Mouse (Mus musculus): ENCODE measurements around the gene Smad3. TPM values are rescaled to one million over a fixed set of nuclear protein-coding genes. Genes with fewer than 3 reads are reported as not detected.
A peak's percentile ranks its signal among the peaks of the same experiment; 100 is the strongest.

Smad3 gene
- total and polyA plus RNA-seq, 3 experiments, result 7.5 to 10.2 TPM; not detected in 1

DNA sequence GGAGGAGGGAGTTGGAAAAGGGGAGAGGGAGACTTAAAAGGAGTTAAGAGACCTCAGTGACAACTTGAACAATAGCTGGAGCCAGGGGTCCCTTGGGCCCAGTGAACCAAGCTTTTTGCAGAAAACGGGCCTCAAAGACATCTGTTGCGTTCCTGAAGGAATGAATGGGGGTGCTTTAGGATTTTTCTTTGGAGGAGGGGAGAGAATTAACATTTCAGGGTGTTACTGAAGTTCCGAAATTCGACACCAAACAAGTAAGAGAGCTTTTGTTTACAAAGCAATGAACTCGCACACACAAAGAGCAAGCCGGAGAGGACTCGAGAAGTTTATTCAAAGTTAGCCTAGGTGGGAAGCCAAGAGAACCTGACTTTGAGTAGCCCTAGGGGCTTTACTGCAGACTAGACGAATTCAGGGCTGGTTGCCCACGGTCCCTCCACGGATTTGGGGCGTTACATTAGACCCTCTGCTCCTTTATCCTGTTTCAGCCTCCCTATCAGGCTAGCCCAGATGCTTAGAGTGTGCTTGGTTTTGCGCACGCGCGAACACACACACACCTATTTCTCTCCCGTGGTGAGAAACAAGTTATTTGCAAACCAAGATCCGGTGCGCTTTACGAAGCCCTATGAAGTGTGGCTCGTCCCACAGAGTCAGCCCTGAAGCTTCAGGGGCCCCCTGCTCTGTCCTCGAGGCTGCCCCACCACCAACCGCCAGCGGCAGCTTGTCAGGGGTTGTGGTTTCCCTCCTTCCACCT lies 1.0 kb upstream of the Smad3 start (continued):
- TF ChIP-seq MAFK (IDR thresholded peaks at IDR 0.05; ENCODE audit: borderline replicate concordance, low read depth, low read length) (no peak), MAZ (IDR thresholded peaks at IDR 0.05; ENCODE audit: low read depth, low read length) (no peak), POLR2AphosphoS2 (IDR thresholded peaks at IDR 0.05; ENCODE audit: low read length) (no peak; the same call in 1 of the 2 replicates), MYB (IDR thresholded peaks at IDR 0.05; ENCODE audit: low read depth, low read length) (no peak)

DNA sequence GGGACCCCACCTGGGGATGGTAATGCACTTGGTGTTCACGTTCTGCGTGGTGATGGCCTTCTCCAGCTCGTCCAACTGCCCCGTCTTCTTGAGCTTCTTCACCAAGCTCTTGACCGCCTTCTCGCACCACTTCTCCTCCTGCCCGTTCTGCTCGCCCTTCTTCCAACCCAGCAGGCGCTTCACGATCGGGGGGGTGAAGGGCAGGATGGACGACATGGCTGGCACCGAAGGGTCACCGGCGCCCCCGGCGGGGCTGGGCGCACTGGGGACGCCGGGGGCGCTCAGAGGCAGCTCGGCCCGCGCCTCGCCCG lies 377 bp downstream of the Smad3 start:
- Histone ChIP-seq H3K27ac (ENCODE audit: control insufficient read depth, low read depth, low read length) (peak overlapping the region; percentile 87), H3K36me3 (ENCODE audit: control insufficient read depth in 1 of 2, insufficient read depth in 2 of 2, low read length in 2 of 2) (peaks cover 0 to 4% of the 10 kb centered on the region in 2 experiments; a peak in 2 of 4 replicates), H3K4me3 (ENCODE audit: control insufficient read depth in 1 of 2, insufficient read depth in 1 of 2, low read depth in 2 of 2, low read length in 2 of 2) (peak overlapping the region; percentile 93 to 94), H3K9me3 (replicated peaks; ENCODE audit: insufficient read depth, low read length) (no peaks in the 10 kb centered on the region), H3K4me1 (ENCODE audit: control insufficient read depth in 1 of 2, insufficient read depth in 2 of 2, low read length in 2 of 2) (peaks cover 0 to 9% of the 10 kb centered on the region in 2 experiments; a peak in 2 of 4 replicates), H3K27me3 (ENCODE audit: control insufficient read depth in 1 of 2, insufficient read depth in 2 of 2, low read length in 2 of 2) (no peaks in the 10 kb centered on the region), H3K9ac (ENCODE audit: control insufficient read depth, low read depth, low read length, poor library complexity, severe bottlenecking) (peak overlapping the region; percentile 83), H3K79me2 (ENCODE audit: control insufficient read depth, insufficient read depth, low read length, poor library complexity) (peaks cover 8% of the 10 kb centered on the region)
- no peak for DNase-seq (ENCODE audit: low read depth, low spot score)
- no peak for TF ChIP-seq RCOR1 (IDR thresholded peaks at IDR 0.05; ENCODE audit: low read depth, low read length)
- 0 out of 2 replicates have a peak, but pooled peaks have one; percentile 2 for TF ChIP-seq HCFC1 (IDR thresholded peaks at IDR 0.05; ENCODE audit: low read depth, low read length)

DNA sequence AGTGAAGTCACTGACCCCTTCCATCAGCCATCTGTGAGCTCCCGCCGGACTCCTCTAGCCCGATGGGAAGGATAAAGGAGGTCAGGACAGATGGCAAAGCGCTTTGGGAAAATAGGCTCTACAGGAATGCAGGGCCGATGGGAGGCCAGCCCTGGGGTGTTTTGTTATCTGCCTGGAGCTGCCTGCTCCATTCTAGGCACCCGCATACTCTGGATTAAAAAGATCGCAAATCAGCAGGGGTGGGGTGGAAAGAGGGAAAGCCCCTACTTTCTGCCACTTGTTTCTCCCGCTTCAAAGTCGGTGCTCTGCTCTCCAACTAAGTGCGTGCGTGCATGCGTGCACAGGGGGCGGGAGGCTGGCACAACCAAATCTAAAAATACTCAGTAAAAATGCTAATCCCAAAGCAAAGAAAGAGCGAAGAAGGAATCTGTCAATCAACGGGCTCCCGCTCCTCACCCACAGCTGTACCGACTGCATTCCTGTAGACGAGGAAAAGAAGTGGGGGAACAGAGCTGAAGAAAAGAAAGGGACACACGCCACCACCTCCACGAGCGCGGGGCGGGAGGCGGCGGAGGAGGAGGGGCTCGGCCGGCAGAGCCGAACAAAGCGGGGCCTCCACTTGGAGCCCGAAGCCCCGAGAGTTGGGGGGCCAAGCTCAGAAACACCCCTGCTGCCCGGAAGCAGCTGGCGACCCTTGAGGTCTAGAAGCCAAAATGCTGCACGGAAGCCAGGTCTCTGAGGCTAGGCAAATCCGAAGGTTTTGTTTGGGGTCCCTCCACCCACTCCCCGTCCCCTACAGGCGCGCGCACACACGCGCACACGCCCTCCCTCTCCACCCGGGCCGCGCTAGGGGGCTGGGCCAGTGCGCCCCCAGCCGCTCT lies 973 bp downstream of the Smad3 start:
- Histone ChIP-seq H3K27me3 (ENCODE audit: control insufficient read depth in 1 of 2, insufficient read depth in 2 of 2, low read length in 2 of 2) (no peaks in the 10 kb centered on the region), H3K27ac (ENCODE audit: control insufficient read depth, low read depth, low read length) (peak overlapping the region; percentile 87)
- TF ChIP-seq UBTF (IDR thresholded peaks at IDR 0.05; ENCODE audit: borderline replicate concordance, insufficient read depth, low read depth, low read length) (no peak), NRF1 (IDR thresholded peaks at IDR 0.05; ENCODE audit: insufficient read depth, low read depth, low read length, poor library complexity, severe bottlenecking) (0 out of 2 replicates have a peak, but pooled peaks have one; percentile 26), GATA1 (IDR thresholded peaks at IDR 0.05; ENCODE audit: low read depth, low read length) (0 out of 2 replicates have a peak, but pooled peaks have one; percentile 4), MXI1 (IDR thresholded peaks at IDR 0.05; ENCODE audit: low read depth, low read length) (0 out of 2 replicates have a peak, but pooled peaks have one; percentile 22), ZC3H11A (IDR thresholded peaks at IDR 0.05; ENCODE audit: low read depth, low read length) (no peak), RCOR1 (IDR thresholded peaks at IDR 0.05; ENCODE audit: low read depth, low read length) (no peak), MYC (IDR thresholded peaks at IDR 0.05; ENCODE audit: low read depth, low read length) (no peak), SMC3 (IDR thresholded peaks at IDR 0.05; ENCODE audit: low read depth, low read length) (no peak)

More for the DNA sequence above, 973 bp downstream of the Smad3 start:
- Histone ChIP-seq H3K36me3 (ENCODE audit: control insufficient read depth in 1 of 2, insufficient read depth in 2 of 2, low read length in 2 of 2) (peaks cover 0 to 4% of the 10 kb centered on the region in 2 experiments; a peak in 2 of 4 replicates), H3K9ac (ENCODE audit: control insufficient read depth, low read depth, low read length, poor library complexity, severe bottlenecking) (peak overlapping the region; percentile 83), H3K9me3 (replicated peaks; ENCODE audit: insufficient read depth, low read length) (no peaks in the 10 kb centered on the region), H3K4me3 (ENCODE audit: control insufficient read depth in 1 of 2, insufficient read depth in 1 of 2, low read depth in 2 of 2, low read length in 2 of 2) (peak overlapping the region; percentile 93 to 94), H3K4me1 (ENCODE audit: control insufficient read depth in 1 of 2, insufficient read depth in 2 of 2, low read length in 2 of 2) (peaks cover 0 to 9% of the 10 kb centered on the region in 2 experiments; a peak in 2 of 4 replicates), H3K79me2 (ENCODE audit: control insufficient read depth, insufficient read depth, low read length, poor library complexity) (peaks cover 8% of the 10 kb centered on the region)
- peak; percentile 61 for DNase-seq (ENCODE audit: low read depth, low spot score)
